Mouse (Mus musculus): ENCODE measurements around the gene Myo7a. TPM values are rescaled to one million over a fixed set of nuclear protein-coding genes. Genes with fewer than 3 reads are reported as not detected.

Myo7a gene
- polyA plus RNA-seq, 1 experiment = 98.0 TPM

- no peak overlapping the region for H3K4me3 ChIP-seq (ENCODE audit: control insufficient read depth, low read depth, low read length)
- no peak overlapping the region for H3K27ac ChIP-seq (ENCODE audit: control insufficient read depth, insufficient read depth, low read depth, low read length)
- H3K4me1 ChIP-seq (ENCODE audit: control insufficient read depth, insufficient read depth, low read length) = peaks cover 6% of the 10 kb centered on the region
- no peaks in the 10 kb centered on the region for H3K36me3 ChIP-seq (ENCODE audit: control insufficient read depth, insufficient read depth, low read length)
- TF ChIP-seq CTCF (IDR thresholded peaks at IDR 0.05; ENCODE audit: control insufficient read depth, insufficient read depth, insufficient replicate concordance, low read depth, low read length) (no peak), POLR2A (IDR thresholded peaks at IDR 0.05; ENCODE audit: control insufficient read depth, low read depth, low read length) (no peak)
- no peaks in the 10 kb centered on the region for H3K27me3 ChIP-seq (ENCODE audit: control insufficient read depth, insufficient read depth, low read length)
Measured at GRCm38 (mm10) chr7:98142247-98142646, 22.9 kb upstream of the Myo7a start.

GRCm38 (mm10) chr7:98141206-98141605 lies 21.9 kb upstream of the Myo7a start:
- Histone ChIP-seq H3K27ac (ENCODE audit: control insufficient read depth, insufficient read depth, low read depth, low read length) (no peak overlapping the region), H3K4me3 (ENCODE audit: control insufficient read depth, low read depth, low read length) (no peak overlapping the region), H3K27me3 (ENCODE audit: control insufficient read depth, insufficient read depth, low read length) (no peaks in the 10 kb centered on the region), H3K4me1 (ENCODE audit: control insufficient read depth, insufficient read depth, low read length) (peaks cover 6% of the 10 kb centered on the region), H3K36me3 (ENCODE audit: control insufficient read depth, insufficient read depth, low read length) (no peaks in the 10 kb centered on the region)
- TF ChIP-seq CTCF (IDR thresholded peaks at IDR 0.05; ENCODE audit: control insufficient read depth, insufficient read depth, insufficient replicate concordance, low read depth, low read length) (no peak), POLR2A (IDR thresholded peaks at IDR 0.05; ENCODE audit: control insufficient read depth, low read depth, low read length) (no peak)

- no peak overlapping the region for H3K4me3 ChIP-seq (ENCODE audit: control insufficient read depth, low read depth, low read length)
- no peaks in the 10 kb centered on the region for H3K36me3 ChIP-seq (ENCODE audit: control insufficient read depth, insufficient read depth, low read length)
- no peaks in the 10 kb centered on the region for H3K27me3 ChIP-seq (ENCODE audit: control insufficient read depth, insufficient read depth, low read length)
- TF ChIP-seq CTCF (IDR thresholded peaks at IDR 0.05; ENCODE audit: control insufficient read depth, insufficient read depth, insufficient replicate concordance, low read depth, low read length) (no peak), POLR2A (IDR thresholded peaks at IDR 0.05; ENCODE audit: control insufficient read depth, low read depth, low read length) (no peak)
- peaks cover 6% of the 10 kb centered on the region for H3K4me1 ChIP-seq (ENCODE audit: control insufficient read depth, insufficient read depth, low read length)
- no peak overlapping the region for H3K27ac ChIP-seq (ENCODE audit: control insufficient read depth, insufficient read depth, low read depth, low read length)
Measured at GRCm38 (mm10) chr7:98140597-98140996, 21.3 kb upstream of the Myo7a start.

- H3K27ac ChIP-seq (ENCODE audit: control insufficient read depth, insufficient read depth, low read depth, low read length) = no peak overlapping the region
- TF ChIP-seq POLR2A (IDR thresholded peaks at IDR 0.05; ENCODE audit: control insufficient read depth, low read depth, low read length) = no peak
- TF ChIP-seq CTCF (IDR thresholded peaks at IDR 0.05; ENCODE audit: control insufficient read depth, insufficient read depth, insufficient replicate concordance, low read depth, low read length) = no peak
Measured at GRCm38 (mm10) chr7:98139216-98139615, 19.9 kb upstream of the Myo7a start.

GRCm38 (mm10) chr7:98137995-98138394 lies 18.7 kb upstream of the Myo7a start:
- TF ChIP-seq POLR2A (IDR thresholded peaks at IDR 0.05; ENCODE audit: control insufficient read depth, low read depth, low read length) = no peak
- TF ChIP-seq CTCF (IDR thresholded peaks at IDR 0.05; ENCODE audit: control insufficient read depth, insufficient read depth, insufficient replicate concordance, low read depth, low read length) = no peak
- H3K36me3 ChIP-seq (ENCODE audit: control insufficient read depth, insufficient read depth, low read length) = no peaks in the 10 kb centered on the region
- no peak overlapping the region for H3K27ac ChIP-seq (ENCODE audit: control insufficient read depth, insufficient read depth, low read depth, low read length)
- H3K4me1 ChIP-seq (ENCODE audit: control insufficient read depth, insufficient read depth, low read length) = peaks cover 6% of the 10 kb centered on the region
- no peaks in the 10 kb centered on the region for H3K27me3 ChIP-seq (ENCODE audit: control insufficient read depth, insufficient read depth, low read length)
- no peak overlapping the region for H3K4me3 ChIP-seq (ENCODE audit: control insufficient read depth, low read depth, low read length)

More at GRCm38 (mm10) chr7:98139216-98139615, 19.9 kb upstream of the Myo7a start:
- Histone ChIP-seq H3K27me3 (ENCODE audit: control insufficient read depth, insufficient read depth, low read length) (no peaks in the 10 kb centered on the region), H3K4me1 (ENCODE audit: control insufficient read depth, insufficient read depth, low read length) (peaks cover 6% of the 10 kb centered on the region), H3K36me3 (ENCODE audit: control insufficient read depth, insufficient read depth, low read length) (no peaks in the 10 kb centered on the region), H3K4me3 (ENCODE audit: control insufficient read depth, low read depth, low read length) (no peak overlapping the region)

- H3K36me3 ChIP-seq (ENCODE audit: control insufficient read depth, insufficient read depth, low read length) = no peaks in the 10 kb centered on the region
- TF ChIP-seq CTCF (IDR thresholded peaks at IDR 0.05; ENCODE audit: control insufficient read depth, insufficient read depth, insufficient replicate concordance, low read depth, low read length) (no peak), POLR2A (IDR thresholded peaks at IDR 0.05; ENCODE audit: control insufficient read depth, low read depth, low read length) (no peak)
Measured at GRCm38 (mm10) chr7:98137583-98137982, 18.3 kb upstream of the Myo7a start.

GRCm38 (mm10) chr7:98131751-98132150 lies 12.4 kb upstream of the Myo7a start:
- no peak overlapping the region for H3K4me3 ChIP-seq (ENCODE audit: control insufficient read depth, low read depth, low read length)
- no peak overlapping the region for H3K27ac ChIP-seq (ENCODE audit: control insufficient read depth, insufficient read depth, low read depth, low read length)
- no peaks in the 10 kb centered on the region for H3K4me1 ChIP-seq (ENCODE audit: control insufficient read depth, insufficient read depth, low read length)
- no peaks in the 10 kb centered on the region for H3K27me3 ChIP-seq (ENCODE audit: control insufficient read depth, insufficient read depth, low read length)
- H3K36me3 ChIP-seq (ENCODE audit: control insufficient read depth, insufficient read depth, low read length) = no peaks in the 10 kb centered on the region
- TF ChIP-seq CTCF (IDR thresholded peaks at IDR 0.05; ENCODE audit: control insufficient read depth, insufficient read depth, insufficient replicate concordance, low read depth, low read length) (peak; percentile 27; the same call in 1 of the 2 replicates), POLR2A (IDR thresholded peaks at IDR 0.05; ENCODE audit: control insufficient read depth, low read depth, low read length) (no peak)

More at GRCm38 (mm10) chr7:98137583-98137982, 18.3 kb upstream of the Myo7a start:
- Histone ChIP-seq H3K4me3 (ENCODE audit: control insufficient read depth, low read depth, low read length) (no peak overlapping the region), H3K27ac (ENCODE audit: control insufficient read depth, insufficient read depth, low read depth, low read length) (no peak overlapping the region), H3K4me1 (ENCODE audit: control insufficient read depth, insufficient read depth, low read length) (peaks cover 6% of the 10 kb centered on the region), H3K27me3 (ENCODE audit: control insufficient read depth, insufficient read depth, low read length) (no peaks in the 10 kb centered on the region)

GRCm38 (mm10) chr7:98125473-98125872 lies 6.1 kb upstream of the Myo7a start:
- Histone ChIP-seq H3K36me3 (ENCODE audit: control insufficient read depth, insufficient read depth, low read length) (no peaks in the 10 kb centered on the region), H3K4me1 (ENCODE audit: control insufficient read depth, insufficient read depth, low read length) (peaks cover 5% of the 10 kb centered on the region), H3K27ac (ENCODE audit: control insufficient read depth, insufficient read depth, low read depth, low read length) (no peak overlapping the region), H3K27me3 (ENCODE audit: control insufficient read depth, insufficient read depth, low read length) (no peaks in the 10 kb centered on the region), H3K4me3 (ENCODE audit: control insufficient read depth, low read depth, low read length) (no peak overlapping the region)
- no peak for TF ChIP-seq POLR2A (IDR thresholded peaks at IDR 0.05; ENCODE audit: control insufficient read depth, low read depth, low read length)
- TF ChIP-seq CTCF (IDR thresholded peaks at IDR 0.05; ENCODE audit: control insufficient read depth, insufficient read depth, insufficient replicate concordance, low read depth, low read length) = peak; percentile 64; the same call in 1 of the 2 replicates
